Mouse (Mus musculus): Measurements from ENCODE around the gene Fbxw7.
"Not testable (repeated sequence)": the region's sequence is repeated elsewhere in the genome, so short reads cannot be mapped to it uniquely, and the experiment has no call there.

Fbxw7 gene

GRCm38 (mm10) chr3:84826938-84827337, 11.9 kb downstream of the Fbxw7 start:
- DNase-seq (ENCODE audit: low spot score): no peak

- DNase-seq (ENCODE audit: low spot score): no peak
These were observed 12.5 kb downstream of the Fbxw7 start for GRCm38 (mm10) chr3:84827617-84828016.

- no peak for DNase-seq (ENCODE audit: low spot score)
These were observed 14.3 kb downstream of the Fbxw7 start for GRCm38 (mm10) chr3:84829366-84829765.

- DNase-seq (ENCODE audit: low spot score): no peak
These were observed 21.0 kb downstream of the Fbxw7 start for GRCm38 (mm10) chr3:84836029-84836428.

GRCm38 (mm10) chr3:84837984-84838383, 22.9 kb downstream of the Fbxw7 start:
- no peak for DNase-seq (ENCODE audit: low spot score)

- no peak for DNase-seq (ENCODE audit: low spot score)
These were observed 24.4 kb downstream of the Fbxw7 start for GRCm38 (mm10) chr3:84839499-84839898.

GRCm38 (mm10) chr3:84841271-84841670, 26.2 kb downstream of the Fbxw7 start:
- DNase-seq (ENCODE audit: low spot score): no peak

GRCm38 (mm10) chr3:84842793-84843192, 27.7 kb downstream of the Fbxw7 start:
- no peak for DNase-seq (ENCODE audit: low spot score)

GRCm38 (mm10) chr3:84843594-84843993, 28.5 kb downstream of the Fbxw7 start:
- peak; percentile 84 for DNase-seq (ENCODE audit: low spot score)

GRCm38 (mm10) chr3:84848798-84849197, 33.7 kb downstream of the Fbxw7 start:
- DNase-seq (ENCODE audit: low spot score): peak; percentile 76

GRCm38 (mm10) chr3:84850418-84850817, 35.4 kb downstream of the Fbxw7 start:
- DNase-seq (ENCODE audit: low spot score): no peak

GRCm38 (mm10) chr3:84851801-84852200, 36.7 kb downstream of the Fbxw7 start:
- DNase-seq (ENCODE audit: low spot score): no peak

GRCm38 (mm10) chr3:84852877-84853276, 37.8 kb downstream of the Fbxw7 start:
- DNase-seq (ENCODE audit: low spot score): peak; percentile 70

GRCm38 (mm10) chr3:84854440-84854839, 39.4 kb downstream of the Fbxw7 start:
- no peak for DNase-seq (ENCODE audit: low spot score)

GRCm38 (mm10) chr3:84860669-84861068, 45.6 kb downstream of the Fbxw7 start:
- no peak for DNase-seq (ENCODE audit: low spot score)

GRCm38 (mm10) chr3:84861817-84862216, 46.7 kb downstream of the Fbxw7 start:
- not testable (repeated sequence) for DNase-seq (ENCODE audit: low spot score)

GRCm38 (mm10) chr3:84865684-84866083, 50.6 kb downstream of the Fbxw7 start:
- no peak for DNase-seq (ENCODE audit: low spot score)

GRCm38 (mm10) chr3:84866866-84867265, 51.8 kb downstream of the Fbxw7 start:
- no peak for DNase-seq (ENCODE audit: low spot score)

- no peak for DNase-seq (ENCODE audit: low spot score)
These were observed 52.4 kb downstream of the Fbxw7 start for GRCm38 (mm10) chr3:84867434-84867975.

GRCm38 (mm10) chr3:84867991-84868390, 52.9 kb downstream of the Fbxw7 start:
- no peak for DNase-seq (ENCODE audit: low spot score)

GRCm38 (mm10) chr3:84870126-84870525, 55.1 kb downstream of the Fbxw7 start:
- DNase-seq (ENCODE audit: low spot score): no peak

GRCm38 (mm10) chr3:84875306-84875705, 60.2 kb downstream of the Fbxw7 start:
- peak; percentile 48 for DNase-seq (ENCODE audit: low spot score)

GRCm38 (mm10) chr3:84876211-84876610, 61.1 kb downstream of the Fbxw7 start:
- DNase-seq (ENCODE audit: low spot score): peak; percentile 60

- peak; percentile 80 for DNase-seq (ENCODE audit: low spot score)
These were observed 68.9 kb downstream of the Fbxw7 start for GRCm38 (mm10) chr3:84883817-84884483.
